Mouse (Mus musculus) left cerebral cortex, postnatal 36 days (tissue): ENCODE measurements around the gene Treh. TPM values are rescaled to one million over a fixed set of nuclear protein-coding genes. Genes with fewer than 3 reads are reported as not detected.
A peak's percentile ranks its signal among the peaks of the same experiment; 100 is the strongest.
"Not testable (repeated sequence)": the region's sequence is repeated elsewhere in the genome, so short reads cannot be mapped to it uniquely, and the experiment has no call there.

Experiments
- DNase-seq, 2 experiments: peaks; one replicate each; pipeline ENCODE4 v3.0.0; 2021 to 2022; ENCODE audit warnings: low spot score in 2 of 2, mixed read lengths in 1 of 2
- intact Hi-C: fragments of 180-260 bp; cut with DNase I; formaldehyde crosslinking; loops from one replicate; pipeline ENCODE4 v1.15.1; 2025
- total RNA-seq, 2 experiments: library from RNA; stranded (reverse); gene quantifications; 2 replicates each; pipeline ENCODE4 v1.2.3; 2021

Gene Treh
- under 1 TPM in 1 of 2 experiments, not detected in 1; 0.27 TPM for total RNA-seq

GRCm38 (mm10) chr9:44673005-44673404 lies at the start of gene Treh:
Gene Treh (plus strand): TSS chr9:44673233.
- DNase-seq, result no peak
- intact Hi-C loops, result no loop called here

- intact Hi-C loops, result no loop called here
These were observed 48.6 kb upstream of the Treh start for GRCm38 (mm10) chr9:44624390-44624789.

GRCm38 (mm10) chr9:44626268-44626667 lies 46.8 kb upstream of the Treh start:
- no peak for DNase-seq
- intact Hi-C loops, result no loop called here

More at GRCm38 (mm10) chr9:44624390-44624789, 48.6 kb upstream of the Treh start:
- no peak for DNase-seq

- intact Hi-C loops, result no loop called here
- no peak for DNase-seq
These were observed 35.4 kb upstream of the Treh start for GRCm38 (mm10) chr9:44637551-44638169.

- intact Hi-C loops, DNase-seq: not testable (repeated sequence)
These were observed 34.3 kb upstream of the Treh start for GRCm38 (mm10) chr9:44638726-44639125.

- intact Hi-C loops, DNase-seq: not testable (repeated sequence)
These were observed 33.0 kb upstream of the Treh start for GRCm38 (mm10) chr9:44640028-44640427.

- no peak for DNase-seq
- intact Hi-C loops, result no loop called here
These were observed 32.2 kb upstream of the Treh start for GRCm38 (mm10) chr9:44640646-44641357.

- DNase-seq, result no peak
- intact Hi-C loops, result no loop called here
These were observed 31.4 kb upstream of the Treh start for GRCm38 (mm10) chr9:44641616-44642015.

- intact Hi-C loops, result no loop called here
- DNase-seq, result no peak
These were observed 29.9 kb upstream of the Treh start for GRCm38 (mm10) chr9:44643103-44643502.

- no peak for DNase-seq
- intact Hi-C loops, result no loop called here
These were observed 28.8 kb upstream of the Treh start for GRCm38 (mm10) chr9:44644186-44644585.

- no peak for DNase-seq
These were observed 27.6 kb upstream of the Treh start for GRCm38 (mm10) chr9:44645481-44645880.

GRCm38 (mm10) chr9:44645924-44646323 lies 27.1 kb upstream of the Treh start:
- DNase-seq, result no peak
- intact Hi-C loops, result no loop called here

More at GRCm38 (mm10) chr9:44645481-44645880, 27.6 kb upstream of the Treh start:
- intact Hi-C loops, result no loop called here

- DNase-seq, result no peak
- intact Hi-C loops, result no loop called here
These were observed 26.7 kb upstream of the Treh start for GRCm38 (mm10) chr9:44646366-44646765.

- intact Hi-C loops, result no loop called here
- no peak for DNase-seq
These were observed 26.0 kb upstream of the Treh start for GRCm38 (mm10) chr9:44647026-44647425.

GRCm38 (mm10) chr9:44647656-44648055 lies 25.4 kb upstream of the Treh start:
- intact Hi-C loops, result no loop called here
- DNase-seq, result no peak

GRCm38 (mm10) chr9:44648881-44649281 lies 24.2 kb upstream of the Treh start:
- no peak for DNase-seq
- intact Hi-C loops, result no loop called here

GRCm38 (mm10) chr9:44652027-44652426 lies 21.0 kb upstream of the Treh start:
- DNase-seq, result peak; percentile 50 to 61
- intact Hi-C loops, result loop anchor here (1.0 kb wide), 1 partner anchor 198 kb away; the partner anchor contains the start of gene Upk2

- no peak for DNase-seq
- intact Hi-C loops, result no loop called here
These were observed 19.1 kb upstream of the Treh start for GRCm38 (mm10) chr9:44653896-44654295.

GRCm38 (mm10) chr9:44655098-44656066 lies 17.7 kb upstream of the Treh start:
- DNase-seq, result peak; percentile 40 to 46
- intact Hi-C loops, result loop anchor here (1.0 to 5.0 kb wide), 2 partner anchors 30 to 82 kb away; partner anchors contain the start of gene Phldb1

GRCm38 (mm10) chr9:44663706-44664105 lies 9.3 kb upstream of the Treh start:
- intact Hi-C loops, result no loop called here
- no peak for DNase-seq
